Mouse (Mus musculus) hindbrain, embryonic 12.5 days (tissue): ENCODE results near the gene Slc4a1. TPM values are rescaled to one million over a fixed set of nuclear protein-coding genes. Genes with fewer than 3 reads are reported as not detected.

Experiments
- ATAC-seq: fragments of 200-750 bp; cut with Nextera tagmentation; 2 replicates; pipeline ENCODE4 v1.8.0; 2017; ENCODE audit warnings: moderate TSS enrichment; ENCODE audit not compliant: low FRiP score
- H3K27ac ChIP-seq: fragments of 300-500 bp; sonication (generic); 2 replicates; pipeline ENCODE4 v1.5.1; 2016; ENCODE audit warnings: mild to moderate bottlenecking
- H3K27me3 ChIP-seq: fragments of 300-500 bp; sonication (generic); 2 replicates; pipeline ENCODE4 v1.6.1; 2016; ENCODE audit warnings: mild to moderate bottlenecking
- H3K36me3 ChIP-seq: fragments of 300-500 bp; sonication (generic); 2 replicates; pipeline ENCODE4 v1.6.1; 2016; ENCODE audit warnings: mild to moderate bottlenecking
- H3K4me1 ChIP-seq: fragments of 300-500 bp; sonication (generic); 2 replicates; pipeline ENCODE4 v1.6.1; 2016
- H3K4me2 ChIP-seq: fragments of 300-500 bp; sonication (generic); replicated peaks from 2 replicates; pipeline ENCODE4 v1.6.1; 2016; ENCODE audit warnings: mild to moderate bottlenecking
- H3K4me3 ChIP-seq: fragments of 300-500 bp; sonication (generic); 2 replicates; pipeline ENCODE4 v1.5.1; 2016; ENCODE audit warnings: mild to moderate bottlenecking
- H3K9ac ChIP-seq: fragments of 300-500 bp; sonication (generic); 2 replicates; pipeline ENCODE4 v1.6.1; 2016; ENCODE audit warnings: mild to moderate bottlenecking, moderate library complexity
- H3K9me3 ChIP-seq: fragments of 300-500 bp; sonication (generic); replicated peaks from 2 replicates; pipeline ENCODE4 v1.6.1; 2016; ENCODE audit warnings: mild to moderate bottlenecking
- WGBS: fragments of 180-500 bp; shearing (Covaris S2); methylation state at CpG from one replicate; pipeline ENCODE4 v1.1.7; 2016; 5-methylcytosine and 5-hydroxymethylcytosine counted together
- polyA plus RNA-seq: library from polyadenylated mRNA; unstranded; fragments of >200 nt; fragmentation: Nextera tagmentation; extraction: Ambion mirVana; gene quantifications from 2 replicates; pipeline ENCODE4 v1.2.1, GENCODE M21; 2016

The Slc4a1 gene
- polyA plus RNA-seq, 1 experiment from 2014 or later = 33.5 TPM

GRCm38 (mm10) chr11:102406900-102407833 is 41.2 kb upstream of the Slc4a1 start:
- Histone ChIP-seq H3K4me2 (peak overlapping the region; percentile 69), H3K9ac (peak overlapping the region; percentile 77), H3K36me3 (peaks cover 21% of the 10 kb centered on the region), H3K9me3 (no peaks in the 10 kb centered on the region), H3K4me1 (peaks cover 39% of the 10 kb centered on the region), H3K4me3 (peak overlapping the region; percentile 58), H3K27me3 (no peaks in the 10 kb centered on the region), H3K27ac (peak overlapping the region; percentile 88)
- under 1% methylated on average over 83 of the region's 85 CpGs for WGBS
- ATAC-seq = peak; percentile 59

- peak overlapping the region; percentile 77 for H3K9ac ChIP-seq
- H3K36me3 ChIP-seq = peaks cover 28% of the 10 kb centered on the region
- peak overlapping the region; percentile 69 for H3K4me2 ChIP-seq
- 8% methylated on average over 3 of the region's 3 CpGs for WGBS
- peak overlapping the region; percentile 58 for H3K4me3 ChIP-seq
- peaks cover 3% of the 10 kb centered on the region; the same call in 1 of the 2 replicates for H3K27me3 ChIP-seq
- H3K4me1 ChIP-seq = peaks cover 47% of the 10 kb centered on the region
- ATAC-seq = no peak
- H3K9me3 ChIP-seq = no peaks in the 10 kb centered on the region
- H3K27ac ChIP-seq = peak overlapping the region; percentile 88; the same call in 1 of the 2 replicates
These were observed 40.4 kb upstream of the Slc4a1 start for GRCm38 (mm10) chr11:102406401-102406800.

GRCm38 (mm10) chr11:102405544-102406285 is 39.7 kb upstream of the Slc4a1 start:
- H3K27me3 ChIP-seq = peaks cover 7% of the 10 kb centered on the region
- H3K4me3 ChIP-seq = peak overlapping the region; percentile 58; the same call in 1 of the 2 replicates
- no peak for ATAC-seq
- H3K4me2 ChIP-seq = peak overlapping the region; percentile 69
- no peaks in the 10 kb centered on the region for H3K9me3 ChIP-seq
- H3K9ac ChIP-seq = 0 out of 2 replicates have a peak overlapping the region, but pooled peaks have one; percentile 24
- 85% methylated on average over 11 of the region's 11 CpGs for WGBS
- peaks cover 35% of the 10 kb centered on the region for H3K36me3 ChIP-seq
- peaks cover 48% of the 10 kb centered on the region for H3K4me1 ChIP-seq
- H3K27ac ChIP-seq = no peak overlapping the region

GRCm38 (mm10) chr11:102404161-102405010 is 38.4 kb upstream of the Slc4a1 start:
- Histone ChIP-seq H3K9ac (peak overlapping the region; percentile 38; the same call in 1 of the 2 replicates), H3K4me2 (peak overlapping the region; percentile 25; the same call in 1 of the 2 replicates), H3K4me1 (peaks cover 61% of the 10 kb centered on the region), H3K27me3 (peaks cover 20% of the 10 kb centered on the region), H3K4me3 (no peak overlapping the region), H3K9me3 (no peaks in the 10 kb centered on the region), H3K27ac (no peak overlapping the region), H3K36me3 (peaks cover 44% of the 10 kb centered on the region)
- no peak for ATAC-seq
- 77% methylated on average over 18 of the region's 18 CpGs for WGBS

GRCm38 (mm10) chr11:102403657-102404056 is 37.7 kb upstream of the Slc4a1 start:
- no peak overlapping the region for H3K9ac ChIP-seq
- H3K4me1 ChIP-seq = peaks cover 68% of the 10 kb centered on the region
- ATAC-seq = no peak
- WGBS = 96% methylated on average over 11 of the region's 11 CpGs
- H3K4me2 ChIP-seq = no peak overlapping the region
- H3K27me3 ChIP-seq = peaks cover 26% of the 10 kb centered on the region
- H3K4me3 ChIP-seq = no peak overlapping the region
- H3K9me3 ChIP-seq = no peaks in the 10 kb centered on the region
- peaks cover 44% of the 10 kb centered on the region for H3K36me3 ChIP-seq
- H3K27ac ChIP-seq = no peak overlapping the region

GRCm38 (mm10) chr11:102401898-102402500 is 36.0 kb upstream of the Slc4a1 start:
- Histone ChIP-seq H3K9me3 (no peaks in the 10 kb centered on the region), H3K36me3 (peaks cover 44% of the 10 kb centered on the region), H3K4me3 (no peak overlapping the region), H3K27me3 (peaks cover 37% of the 10 kb centered on the region), H3K27ac (no peak overlapping the region), H3K4me1 (peaks cover 76% of the 10 kb centered on the region), H3K4me2 (no peak overlapping the region), H3K9ac (no peak overlapping the region)
- no peak for ATAC-seq
- WGBS = 49% methylated on average over 12 of the region's 12 CpGs

- no peak overlapping the region for H3K27ac ChIP-seq
- H3K4me2 ChIP-seq = no peak overlapping the region
- whole genome bisulfite sequencing = 33% methylated on average over 12 of the region's 12 CpGs
- ATAC-seq = no peak
- no peaks in the 10 kb centered on the region for H3K9me3 ChIP-seq
- peaks cover 44% of the 10 kb centered on the region for H3K36me3 ChIP-seq
- H3K4me1 ChIP-seq = peaks cover 76% of the 10 kb centered on the region
- peaks cover 37% of the 10 kb centered on the region for H3K27me3 ChIP-seq
- H3K9ac ChIP-seq = no peak overlapping the region
- no peak overlapping the region for H3K4me3 ChIP-seq
These were observed 34.6 kb upstream of the Slc4a1 start for GRCm38 (mm10) chr11:102400513-102401084.

- peaks cover 76% of the 10 kb centered on the region for H3K4me1 ChIP-seq
- H3K27ac ChIP-seq = 0 out of 2 replicates have a peak overlapping the region, but pooled peaks have one; percentile 25
- H3K4me3 ChIP-seq = peak overlapping the region; percentile 17
- H3K9me3 ChIP-seq = no peaks in the 10 kb centered on the region
- 3% methylated on average over 34 of the region's 34 CpGs for WGBS
- 0 out of 2 replicates have a peak overlapping the region, but pooled peaks have one; percentile 20 for H3K9ac ChIP-seq
- ATAC-seq = no peak
- H3K27me3 ChIP-seq = peaks cover 37% of the 10 kb centered on the region
- H3K36me3 ChIP-seq = peaks cover 44% of the 10 kb centered on the region
- H3K4me2 ChIP-seq = peak overlapping the region; percentile 44
These were observed 33.6 kb upstream of the Slc4a1 start for GRCm38 (mm10) chr11:102399610-102400072.

- 13% methylated on average over 15 of the region's 15 CpGs for WGBS
- H3K4me3 ChIP-seq = no peak overlapping the region
- H3K9me3 ChIP-seq = no peaks in the 10 kb centered on the region
- H3K27me3 ChIP-seq = peaks cover 37% of the 10 kb centered on the region
- peaks cover 78% of the 10 kb centered on the region for H3K4me1 ChIP-seq
- H3K36me3 ChIP-seq = peaks cover 41% of the 10 kb centered on the region
- no peak overlapping the region; the same call in 1 of the 2 replicates for H3K9ac ChIP-seq
- no peak overlapping the region for H3K27ac ChIP-seq
- ATAC-seq = no peak
- H3K4me2 ChIP-seq = no peak overlapping the region
These were observed 33.1 kb upstream of the Slc4a1 start for GRCm38 (mm10) chr11:102399107-102399506.

- peaks cover 86% of the 10 kb centered on the region for H3K4me1 ChIP-seq
- H3K4me2 ChIP-seq = no peak overlapping the region
- peaks cover 37% of the 10 kb centered on the region for H3K27me3 ChIP-seq
- H3K9me3 ChIP-seq = no peaks in the 10 kb centered on the region
- H3K4me3 ChIP-seq = no peak overlapping the region
- H3K27ac ChIP-seq = no peak overlapping the region
- peaks cover 33% of the 10 kb centered on the region for H3K36me3 ChIP-seq
- no peak for ATAC-seq
- WGBS = 84% methylated on average over 20 of the region's 20 CpGs
- no peak overlapping the region for H3K9ac ChIP-seq
These were observed 32.2 kb upstream of the Slc4a1 start for GRCm38 (mm10) chr11:102398007-102398825.
